Mouse (Mus musculus): ENCODE results near the gene Pde10a.
A peak's percentile ranks its signal among the peaks of the same experiment; 100 is the strongest.

Pde10a gene

GRCm38 (mm10) chr17:8525225-8525721, at the start of gene Pde10a:
Pde10a (plus strand) TSS chr17:8525372.
- no peak for DNase-seq (ENCODE audit: low spot score)

GRCm38 (mm10) chr17:8478554-8478953, 46.6 kb upstream of the Pde10a start:
- no peak for DNase-seq (ENCODE audit: low spot score)

GRCm38 (mm10) chr17:8479493-8480128, 45.6 kb upstream of the Pde10a start:
- DNase-seq (ENCODE audit: low spot score): no peak

- DNase-seq (ENCODE audit: low spot score): no peak
Measured at GRCm38 (mm10) chr17:8481797-8482196, 43.4 kb upstream of the Pde10a start.

GRCm38 (mm10) chr17:8482876-8483275, 42.3 kb upstream of the Pde10a start:
- DNase-seq (ENCODE audit: low spot score): no peak

- DNase-seq (ENCODE audit: low spot score): no peak
Measured at GRCm38 (mm10) chr17:8484246-8484645, 40.9 kb upstream of the Pde10a start.

GRCm38 (mm10) chr17:8485146-8485545, 40.0 kb upstream of the Pde10a start:
- DNase-seq (ENCODE audit: low spot score): no peak

- no peak for DNase-seq (ENCODE audit: low spot score)
Measured at GRCm38 (mm10) chr17:8487824-8488223, 37.3 kb upstream of the Pde10a start.

GRCm38 (mm10) chr17:8490971-8491370, 34.2 kb upstream of the Pde10a start:
- no peak for DNase-seq (ENCODE audit: low spot score)

GRCm38 (mm10) chr17:8493461-8493860, 31.7 kb upstream of the Pde10a start:
- no peak for DNase-seq (ENCODE audit: low spot score)

- no peak for DNase-seq (ENCODE audit: low spot score)
Measured at GRCm38 (mm10) chr17:8498151-8498550, 27.0 kb upstream of the Pde10a start.

- no peak for DNase-seq (ENCODE audit: low spot score)
Measured at GRCm38 (mm10) chr17:8498655-8499054, 26.5 kb upstream of the Pde10a start.

- no peak for DNase-seq (ENCODE audit: low spot score)
Measured at GRCm38 (mm10) chr17:8499564-8500117, 25.5 kb upstream of the Pde10a start.

GRCm38 (mm10) chr17:8504381-8504780, 20.8 kb upstream of the Pde10a start:
- DNase-seq (ENCODE audit: low spot score): no peak

GRCm38 (mm10) chr17:8505669-8506426, 19.3 kb upstream of the Pde10a start:
- peak; percentile 68 for DNase-seq (ENCODE audit: low spot score)

GRCm38 (mm10) chr17:8506726-8507125, 18.4 kb upstream of the Pde10a start:
- no peak for DNase-seq (ENCODE audit: low spot score)

- DNase-seq (ENCODE audit: low spot score): no peak
Measured at GRCm38 (mm10) chr17:8507654-8508053, 17.5 kb upstream of the Pde10a start.

GRCm38 (mm10) chr17:8508305-8509141, 16.6 kb upstream of the Pde10a start:
- peak; percentile 50 for DNase-seq (ENCODE audit: low spot score)

- DNase-seq (ENCODE audit: low spot score): no peak
Measured at GRCm38 (mm10) chr17:8516006-8516405, 9.2 kb upstream of the Pde10a start.

GRCm38 (mm10) chr17:8523986-8524385, 1.2 kb upstream of the Pde10a start:
- no peak for DNase-seq (ENCODE audit: low spot score)

GRCm38 (mm10) chr17:8524387-8525165, 596 bp upstream of the Pde10a start:
- DNase-seq (ENCODE audit: low spot score): peak; percentile 46

Measured in urinary bladder, postnatal 25 days (tissue).